Mouse (Mus musculus) neural tube, embryonic 11.5 days (tissue): ENCODE results near the gene Ada. TPM values are rescaled to one million over a fixed set of nuclear protein-coding genes. Genes with fewer than 3 reads are reported as not detected.
"Not testable (repeated sequence)": the region's sequence is repeated elsewhere in the genome, so short reads cannot be mapped to it uniquely, and the experiment has no call there.

Source experiments
- ATAC-seq: fragments of 200-750 bp; cut with Nextera tagmentation; 2 replicates; pipeline ENCODE4 v1.8.0; 2017; ENCODE audit warnings: moderate number of reproducible peaks, mild to moderate bottlenecking, moderate TSS enrichment, moderate library complexity; ENCODE audit not compliant: insufficient read depth, low FRiP score, low TSS enrichment
- DNase-seq: peaks from one replicate; pipeline ENCODE4 v3.0.0-alpha.2; 2015; ENCODE audit warnings: low spot score
- H3K27ac ChIP-seq: fragments of 300-500 bp; sonication (generic); 2 replicates; pipeline ENCODE4 v1.5.1; 2014; ENCODE audit warnings: low read depth, mild to moderate bottlenecking, low read length
- H3K27me3 ChIP-seq: fragments of 300-500 bp; sonication (generic); 2 replicates; pipeline ENCODE4 v1.6.1; 2014; ENCODE audit warnings: mild to moderate bottlenecking, low read length, mixed read lengths; ENCODE audit not compliant: control insufficient read depth, insufficient read depth
- H3K36me3 ChIP-seq: fragments of 300-500 bp; sonication (generic); 2 replicates; pipeline ENCODE4 v1.6.1; 2014; ENCODE audit warnings: mild to moderate bottlenecking, low read length, moderate library complexity, mixed read lengths; ENCODE audit not compliant: control insufficient read depth, insufficient read depth
- H3K4me1 ChIP-seq: fragments of 300-500 bp; sonication (generic); 2 replicates; pipeline ENCODE4 v1.6.1; 2014; ENCODE audit warnings: low read length, mixed read lengths; ENCODE audit not compliant: control insufficient read depth, insufficient read depth
- H3K4me2 ChIP-seq: fragments of 300-500 bp; sonication (generic); 2 replicates; pipeline ENCODE4 v1.6.1; 2014; ENCODE audit warnings: low read depth, mild to moderate bottlenecking, moderate library complexity
- H3K4me3 ChIP-seq: fragments of 300-500 bp; sonication (generic); 2 replicates; pipeline ENCODE4 v1.5.1; 2014; ENCODE audit warnings: low read depth, low read length
- H3K9ac ChIP-seq: fragments of 300-500 bp; sonication (generic); 2 replicates; pipeline ENCODE4 v1.6.1; 2014; ENCODE audit warnings: mild to moderate bottlenecking, low read length
- H3K9me3 ChIP-seq: fragments of 300-500 bp; sonication (generic); 2 replicates; pipeline ENCODE4 v1.6.1; 2016; ENCODE audit warnings: low read length; ENCODE audit not compliant: control insufficient read depth
- WGBS: fragments of 180-500 bp; shearing (Covaris S2); extraction: QIAGEN DNeasy Blood & Tissue Kit; methylation state at CpG from one replicate; pipeline ENCODE4 v1.1.7; 2014; 5-methylcytosine and 5-hydroxymethylcytosine counted together
- polyA plus RNA-seq: library from polyadenylated mRNA; unstranded; fragments of >200 nt; fragmentation: Nextera tagmentation; extraction: Ambion mirVana; gene quantifications from 2 replicates; pipeline ENCODE4 v1.2.1, GENCODE M21; 2014

Ada gene
- polyA plus RNA-seq, 1 experiment from 2014 or later: 8.6 TPM

DNA sequence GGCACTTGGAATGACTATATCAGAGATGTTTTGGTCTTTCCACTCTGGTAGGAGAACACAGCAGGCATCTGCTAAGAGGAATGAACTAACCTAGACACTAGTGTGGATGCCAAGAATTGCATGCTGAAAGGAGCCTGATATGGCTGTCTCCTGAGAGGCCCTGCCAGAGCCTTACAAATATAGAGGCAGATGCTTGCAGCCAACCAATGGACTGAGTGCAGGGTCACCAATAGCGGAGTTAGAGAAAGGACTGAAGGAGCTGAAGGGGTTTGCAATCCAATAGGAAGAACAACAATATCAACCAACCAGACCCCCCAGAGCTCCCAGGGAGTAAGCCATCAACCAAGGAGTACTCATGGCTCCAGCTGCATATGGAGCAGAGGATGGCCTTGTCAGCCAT, 61.7 kb downstream of the Ada start:
- DNase-seq, H3K27ac ChIP-seq, H3K4me2 ChIP-seq, H3K9me3 ChIP-seq, H3K9ac ChIP-seq, ATAC-seq, H3K36me3 ChIP-seq, H3K27me3 ChIP-seq, H3K4me3 ChIP-seq: not testable (repeated sequence)
- H3K4me1 ChIP-seq: peaks cover 21% of the 10 kb centered on the region
- 87% methylated on average over 1 of the region's 1 CpGs for WGBS

- WGBS: 63% methylated on average over 3 of the region's 3 CpGs
- DNase-seq (no peak), ATAC-seq (no peak)
- no peak overlapping the region for H3K9ac ChIP-seq
- H3K4me1 ChIP-seq: peaks cover 14% of the 10 kb centered on the region
- no peaks in the 10 kb centered on the region for H3K27me3 ChIP-seq
- no peaks in the 10 kb centered on the region for H3K9me3 ChIP-seq
- no peak overlapping the region for H3K4me3 ChIP-seq
- H3K4me2 ChIP-seq: no peak overlapping the region
- no peaks in the 10 kb centered on the region for H3K36me3 ChIP-seq
- no peak overlapping the region for H3K27ac ChIP-seq
Observed at GRCm38 (mm10) chr2:163686886-163687285, 63.2 kb downstream of the Ada start.

GRCm38 (mm10) chr2:163686233-163686632, 63.8 kb downstream of the Ada start:
- no peak for ATAC-seq
- 85% methylated on average over 5 of the region's 5 CpGs for WGBS
- Histone ChIP-seq H3K9ac (no peak overlapping the region), H3K4me3 (no peak overlapping the region), H3K9me3 (no peaks in the 10 kb centered on the region), H3K4me1 (peaks cover 14% of the 10 kb centered on the region), H3K27ac (no peak overlapping the region), H3K27me3 (no peaks in the 10 kb centered on the region), H3K36me3 (no peaks in the 10 kb centered on the region), H3K4me2 (no peak overlapping the region)
- no peak for DNase-seq

DNA sequence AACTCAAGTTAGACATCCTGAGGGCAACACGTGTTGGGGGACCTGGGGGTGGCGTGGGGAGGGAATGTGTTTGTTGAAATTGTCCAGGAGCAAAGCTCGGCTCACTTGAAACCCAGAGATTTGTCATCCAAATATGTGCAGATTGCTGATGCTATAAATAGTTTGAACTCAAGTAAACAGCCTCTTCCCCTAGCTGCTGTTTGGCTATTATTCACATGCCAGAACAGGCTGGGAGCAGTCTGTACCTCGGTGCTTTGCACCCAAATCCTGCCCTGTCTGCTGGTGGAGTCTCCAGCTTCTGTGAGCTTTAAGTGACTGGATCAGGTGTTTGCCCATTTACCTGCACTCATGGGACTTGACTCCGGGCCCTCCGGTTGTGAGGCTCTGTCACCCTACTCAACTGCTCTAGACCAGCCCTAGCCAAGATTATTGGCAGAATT, 64.3 kb downstream of the Ada start:
- WGBS: 86% methylated on average over 6 of the region's 6 CpGs
- Histone ChIP-seq H3K4me1 (peaks cover 11% of the 10 kb centered on the region), H3K36me3 (no peaks in the 10 kb centered on the region), H3K9ac (no peak overlapping the region), H3K27me3 (no peaks in the 10 kb centered on the region), H3K4me2 (no peak overlapping the region), H3K4me3 (no peak overlapping the region), H3K9me3 (no peaks in the 10 kb centered on the region), H3K27ac (no peak overlapping the region)
- ATAC-seq (no peak), DNase-seq (no peak)

GRCm38 (mm10) chr2:163685287-163685686, 64.8 kb downstream of the Ada start:
- 69% methylated on average over 4 of the region's 4 CpGs for WGBS
- no peak overlapping the region for H3K27ac ChIP-seq
- H3K27me3 ChIP-seq: no peaks in the 10 kb centered on the region
- DNase-seq: no peak
- no peak overlapping the region for H3K9ac ChIP-seq
- H3K9me3 ChIP-seq: no peaks in the 10 kb centered on the region
- no peak overlapping the region for H3K4me2 ChIP-seq
- H3K4me3 ChIP-seq: no peak overlapping the region
- ATAC-seq: no peak
- H3K4me1 ChIP-seq: peaks cover 7% of the 10 kb centered on the region; the same call in 1 of the 2 replicates
- H3K36me3 ChIP-seq: no peaks in the 10 kb centered on the region

- Histone ChIP-seq H3K4me3 (no peak overlapping the region), H3K36me3 (no peaks in the 10 kb centered on the region), H3K27ac (no peak overlapping the region), H3K27me3 (no peaks in the 10 kb centered on the region), H3K4me1 (no peaks in the 10 kb centered on the region), H3K9me3 (no peaks in the 10 kb centered on the region), H3K9ac (no peak overlapping the region), H3K4me2 (no peak overlapping the region)
- no peak for ATAC-seq
- WGBS: 94% methylated on average over 2 of the region's 2 CpGs
- DNase-seq: no peak
Observed at GRCm38 (mm10) chr2:163682344-163682743, 67.7 kb downstream of the Ada start.

DNA sequence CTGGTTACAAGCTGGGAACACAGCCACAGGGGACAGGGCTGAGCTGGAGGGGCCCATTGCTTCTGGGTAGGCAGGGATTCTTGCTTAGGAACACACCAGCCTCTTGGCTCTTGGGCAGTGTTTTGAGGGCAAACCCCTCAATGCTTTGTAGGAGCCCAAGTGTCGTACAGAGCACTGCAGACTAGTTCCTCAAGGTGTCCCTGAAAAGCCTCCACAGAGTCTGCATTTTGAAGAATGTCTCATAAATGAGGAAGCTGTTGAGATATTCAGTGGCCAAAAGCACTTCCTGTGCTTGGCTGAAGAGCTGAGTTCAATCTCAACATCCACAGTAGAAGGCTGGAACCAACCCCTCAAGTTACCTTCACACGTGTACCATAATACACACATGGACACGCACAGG, 73.3 kb downstream of the Ada start:
- no peak overlapping the region for H3K4me2 ChIP-seq
- H3K9ac ChIP-seq: no peak overlapping the region
- H3K9me3 ChIP-seq: no peaks in the 10 kb centered on the region
- H3K27me3 ChIP-seq: no peaks in the 10 kb centered on the region
- ATAC-seq (no peak), DNase-seq (no peak)
- H3K4me1 ChIP-seq: peaks cover 5% of the 10 kb centered on the region; the same call in 1 of the 2 replicates
- 95% methylated on average over 3 of the region's 3 CpGs for WGBS
- no peaks in the 10 kb centered on the region for H3K36me3 ChIP-seq
- H3K4me3 ChIP-seq: no peak overlapping the region
- H3K27ac ChIP-seq: no peak overlapping the region

Other genes starting within 250 kb of the Ada start
- not detected in 2 replicates for gene Hnf4a, start 243.4 kb downstream of the Ada start, polyA plus RNA-seq
- gene Ttpal, start 147.9 kb downstream of the Ada start, polyA plus RNA-seq: 46.4 and 47.3 TPM in 2 replicates
- 33.3 and 34.4 TPM in 2 replicates for gene Serinc3, start 105.1 kb downstream of the Ada start, polyA plus RNA-seq
- gene Pkig, start 91.9 kb downstream of the Ada start, polyA plus RNA-seq: 130 and 134 TPM in 2 replicates
- 0.27 and 0.44 TPM in 2 replicates for gene Ccn5, start 70.6 kb upstream of the Ada start, polyA plus RNA-seq
- not detected in 2 replicates for gene Kcnk15, start 103.4 kb upstream of the Ada start, polyA plus RNA-seq
- 0.73 and 0.78 TPM in 2 replicates for gene Rims4, start 168.4 kb upstream of the Ada start, polyA plus RNA-seq
- 335 and 356 TPM in 2 replicates for gene Ywhab, start 244.7 kb upstream of the Ada start, polyA plus RNA-seq